Mouse (Mus musculus) mammary gland, adult 2 months (tissue): ENCODE measurements around the gene Setd2. TPM values are rescaled to one million over a fixed set of nuclear protein-coding genes. Genes with fewer than 3 reads are reported as not detected.

Experiments
- polyA plus RNA-seq: library from polyadenylated mRNA; depleted of rRNA; stranded (reverse); fragments of >200 nt; gene quantifications from 2 replicates; pipeline ENCODE4 v1.2.3, GENCODE M21; 2012; ENCODE audit warnings: low replicate concordance; rRNA removed

Gene Setd2
- polyA plus RNA-seq, result 39.5 and 44.6 TPM in 2 replicates

GRCm38 (mm10) chr9:110532538-110533291 is at the start of gene Setd2:
TSS of gene Setd2 (plus strand) at chr9:110532597.

DNA sequence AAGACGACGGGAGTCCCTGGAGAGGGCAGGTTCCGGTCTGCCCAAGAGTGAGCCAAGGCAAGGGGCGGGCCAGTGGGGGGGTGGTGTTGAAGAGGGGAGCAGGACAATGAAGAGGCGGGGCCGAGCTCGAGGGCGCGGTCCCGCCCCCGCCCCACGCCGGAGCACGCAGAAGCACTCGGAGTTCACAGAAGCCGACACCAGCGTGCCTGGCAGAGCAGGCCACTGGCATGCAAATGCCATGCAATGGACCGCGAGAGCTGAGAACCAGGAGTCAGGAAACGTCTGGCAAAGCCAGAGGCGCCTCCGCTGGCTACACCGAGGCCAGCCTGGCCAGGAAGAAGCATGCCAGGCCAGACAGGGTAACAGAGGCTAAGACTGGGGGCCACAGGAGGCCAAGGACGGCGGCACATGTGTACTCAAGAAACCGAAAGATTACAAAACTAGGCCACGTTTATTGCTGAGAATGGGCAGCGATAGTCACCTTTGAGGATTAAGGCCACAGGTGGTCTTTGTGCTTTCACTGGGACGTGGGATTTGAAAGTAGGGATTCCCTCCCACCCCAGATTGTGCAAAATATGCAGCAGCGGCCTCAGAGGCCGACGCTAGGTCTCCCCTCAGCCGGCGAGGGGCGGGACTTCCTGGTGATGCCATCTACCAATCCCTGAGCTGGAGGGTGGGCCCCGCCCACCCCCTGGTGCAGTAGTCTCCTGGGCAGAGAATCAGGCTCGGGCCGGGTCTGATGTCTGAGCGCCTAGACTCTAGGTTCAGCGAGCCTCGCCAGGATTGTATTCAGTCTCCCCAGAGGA is 92.2 kb downstream of the Setd2 start, which contains the start of gene Nradd:
Gene Nradd (minus strand): TSS at position 92 of the 806 bp plus-strand sequence.

GRCm38 (mm10) chr9:110653655-110654461 is 121.5 kb downstream of the Setd2 start, which contains the start of gene Nbeal2:
TSS of gene Nbeal2 (minus strand) at chr9:110654161.

GRCm38 (mm10) chr9:110656249-110657221 is 124.1 kb downstream of the Setd2 start, which contains the start of gene Ccdc12:
TSS of gene Ccdc12 (plus strand) at chr9:110656503.

Other genes with a start within 250 kb of the Setd2 start
- 8.9 and 10.9 TPM in 2 replicates for gene Elp6, start 227.4 kb upstream of the Setd2 start, polyA plus RNA-seq
- 29.8 and 47.6 TPM in 2 replicates for gene Scap, start 199.3 kb upstream of the Setd2 start, polyA plus RNA-seq
- 20.2 and 38.0 TPM in 2 replicates for gene Ptpn23, start 124.4 kb upstream of the Setd2 start, polyA plus RNA-seq
- 2.5 and 5.8 TPM in 2 replicates for gene Ngp, start 112.8 kb upstream of the Setd2 start, polyA plus RNA-seq
- 18.8 and 23.4 TPM in 2 replicates for gene Klhl18, start 55.9 kb upstream of the Setd2 start, polyA plus RNA-seq
- 0.57 and 1.3 TPM in 2 replicates for gene Kif9, start 55.6 kb upstream of the Setd2 start, polyA plus RNA-seq
- gene Nradd, start 91.9 kb downstream of the Setd2 start, polyA plus RNA-seq, result 11.2 and 11.4 TPM in 2 replicates
- 43.4 and 66.9 TPM in 2 replicates for gene Nbeal2, start 121.6 kb downstream of the Setd2 start, polyA plus RNA-seq
- gene Ccdc12, start 123.9 kb downstream of the Setd2 start, polyA plus RNA-seq, result 70.4 and 96.1 TPM in 2 replicates
- gene Myl3, start 209.3 kb downstream of the Setd2 start, polyA plus RNA-seq, result 1.2 and 7.3 TPM in 2 replicates
- gene Pth1r, start 214.5 kb downstream of the Setd2 start, polyA plus RNA-seq, result 93.3 and 128 TPM in 2 replicates